Mouse (Mus musculus): ENCODE measurements around the gene Ugt1a8. TPM values are rescaled to one million over a fixed set of nuclear protein-coding genes. Genes with fewer than 3 reads are reported as not detected.
A peak's percentile ranks its signal among the peaks of the same experiment; 100 is the strongest.

Gene Ugt1a8
- total RNA-seq, 2 experiments from 2014 or later: not detected

DNA sequence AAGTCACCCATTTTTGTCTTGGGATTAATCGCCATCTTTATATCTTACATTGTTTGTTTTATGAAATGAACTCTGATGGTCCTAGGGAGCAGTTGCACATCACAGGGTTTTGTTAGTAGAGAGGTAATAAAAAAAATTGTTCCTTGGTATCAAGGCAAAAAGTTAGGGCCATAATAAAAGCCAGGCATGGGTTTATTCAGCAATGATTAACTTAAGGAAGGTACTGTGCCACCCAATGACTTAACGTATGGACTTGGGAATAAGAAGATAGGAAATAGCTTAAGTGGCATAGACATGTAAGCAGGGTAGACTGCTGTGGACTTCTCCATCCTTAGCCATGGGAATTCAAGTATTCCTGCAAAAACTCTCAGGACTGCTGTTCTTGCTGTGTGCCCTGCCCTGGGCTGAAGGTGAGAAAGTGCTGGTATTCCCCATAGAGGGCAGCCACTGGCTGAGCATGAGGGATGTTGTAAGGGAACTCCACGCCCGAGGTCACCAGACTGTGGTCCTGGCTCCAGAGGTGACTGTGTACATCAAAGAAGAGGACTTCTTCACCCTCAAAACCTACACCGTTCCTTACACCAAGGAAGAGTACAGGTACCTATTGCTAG lies 98.8 kb downstream of the Ugt1a8 start:
- no peak for DNase-seq (ENCODE audit: low spot score)

DNA sequence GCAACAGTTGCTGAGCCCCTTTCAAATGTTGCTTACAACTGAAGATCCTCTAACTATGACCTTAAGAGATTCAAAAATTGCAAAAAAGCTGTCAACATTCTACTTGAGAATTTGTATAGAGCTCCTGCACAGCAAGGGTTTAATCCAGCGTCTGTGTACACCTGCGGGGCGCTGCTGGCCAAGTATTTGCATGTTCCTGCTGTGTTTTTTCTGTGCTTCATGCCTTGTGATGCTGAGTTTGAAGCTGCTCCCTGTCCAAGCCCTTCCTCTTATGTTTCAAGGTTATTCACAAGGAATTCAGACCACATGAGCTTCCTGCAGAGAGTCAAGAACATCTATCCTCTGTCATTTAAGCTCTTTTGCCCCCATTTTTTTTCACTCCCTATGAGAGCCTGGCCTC lies 104.5 kb downstream of the Ugt1a8 start:
- DNase-seq (ENCODE audit: low spot score): no peak

GRCm38 (mm10) chr1:88195687-88196086 lies 108.1 kb downstream of the Ugt1a8 start:
- no peak for DNase-seq (ENCODE audit: low spot score)

DNA sequence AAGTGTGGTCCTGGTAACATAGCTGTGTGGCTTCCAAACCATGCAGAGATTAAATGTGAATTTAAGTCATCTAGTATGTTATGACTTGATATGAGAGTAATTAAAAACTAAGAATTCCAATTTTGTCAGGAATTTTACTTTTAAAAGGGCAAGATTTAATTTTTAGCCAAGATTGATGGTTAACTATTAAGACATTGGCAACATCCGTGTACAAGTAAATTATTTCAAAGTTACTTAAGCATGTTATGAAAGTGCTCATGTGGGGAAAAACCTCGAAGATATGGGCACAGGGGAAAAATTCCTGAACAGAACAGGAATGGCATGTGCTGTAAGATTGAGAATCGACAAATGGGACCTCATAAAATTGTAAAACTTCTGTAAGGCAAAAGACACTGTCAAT lies 109.8 kb downstream of the Ugt1a8 start:
- DNase-seq (ENCODE audit: low spot score): no peak

DNA sequence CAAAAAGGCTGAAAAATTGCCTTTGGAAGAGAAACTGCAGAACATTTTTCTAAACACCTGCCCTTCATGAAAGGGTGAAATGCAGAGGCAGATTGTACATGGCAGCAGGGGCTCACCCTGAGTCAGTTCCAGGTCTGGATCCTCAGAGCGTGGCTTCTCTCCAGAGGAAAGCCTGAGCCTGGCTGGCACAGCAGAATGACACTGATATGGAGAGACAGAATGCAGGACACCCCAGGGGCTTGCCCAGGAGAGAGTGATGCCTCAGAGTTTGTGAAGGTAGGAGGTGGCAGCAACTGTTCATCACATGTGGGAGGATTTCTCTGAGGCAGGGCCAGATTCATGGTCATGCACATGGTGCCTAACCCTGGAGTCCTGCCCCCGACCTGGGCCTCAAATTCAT lies 112.4 kb downstream of the Ugt1a8 start:
- DNase-seq (ENCODE audit: low spot score): no peak

- no peak for DNase-seq (ENCODE audit: low spot score)
These were observed 112.8 kb downstream of the Ugt1a8 start, which contains the start of gene Ugt1a2 for GRCm38 (mm10) chr1:88200456-88200855. TSS of gene Ugt1a2 (plus strand) at chr1:88200601.

DNA sequence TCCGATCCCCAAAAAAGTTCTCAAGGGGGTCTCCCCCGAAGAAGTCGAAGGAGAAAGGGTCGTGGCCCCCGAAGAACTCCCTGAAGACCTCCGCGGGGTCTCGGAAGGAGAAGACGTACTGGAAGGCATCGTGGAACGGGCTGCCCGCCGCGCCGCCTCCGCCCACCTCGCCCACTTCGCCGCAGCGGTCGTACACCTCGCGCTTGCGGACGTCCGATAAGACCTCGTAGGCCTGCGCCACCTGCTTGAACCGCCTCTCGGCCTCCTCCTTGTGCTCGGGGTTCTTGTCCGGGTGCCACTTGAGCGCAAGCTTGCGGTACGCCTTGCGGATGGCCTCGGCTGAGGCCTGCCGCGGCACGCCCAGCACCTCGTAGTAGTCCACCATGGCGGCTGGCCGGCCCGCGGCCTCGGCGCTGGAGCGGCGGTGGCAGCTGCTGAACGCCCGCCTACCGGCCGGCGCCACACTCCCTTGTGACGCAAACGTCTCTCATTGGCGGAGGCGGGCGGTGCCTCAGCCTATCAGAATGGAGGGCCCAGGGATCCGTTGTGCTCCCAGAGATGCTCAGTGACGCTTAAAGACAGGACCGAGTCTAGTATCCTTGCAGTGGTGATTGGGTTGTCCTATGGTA lies 117.8 kb downstream of the Ugt1a8 start, which contains the start of gene Dnajb3:
Gene Dnajb3, minus strand, starts transcription at position 489 of the 629 bp plus-strand sequence.
- DNase-seq (ENCODE audit: low spot score): no peak

- DNase-seq (ENCODE audit: low spot score): no peak
These were observed 119.3 kb downstream of the Ugt1a8 start for GRCm38 (mm10) chr1:88206843-88207479.

GRCm38 (mm10) chr1:88211812-88212211 lies 124.2 kb downstream of the Ugt1a8 start, which contains the start of gene Ugt1a1:
TSS of gene Ugt1a1 (plus strand) at chr1:88211959.
- no peak for DNase-seq (ENCODE audit: low spot score)

- DNase-seq (ENCODE audit: low spot score): peak; percentile 7
These were observed 124.9 kb downstream of the Ugt1a8 start for GRCm38 (mm10) chr1:88212341-88213045.

DNA sequence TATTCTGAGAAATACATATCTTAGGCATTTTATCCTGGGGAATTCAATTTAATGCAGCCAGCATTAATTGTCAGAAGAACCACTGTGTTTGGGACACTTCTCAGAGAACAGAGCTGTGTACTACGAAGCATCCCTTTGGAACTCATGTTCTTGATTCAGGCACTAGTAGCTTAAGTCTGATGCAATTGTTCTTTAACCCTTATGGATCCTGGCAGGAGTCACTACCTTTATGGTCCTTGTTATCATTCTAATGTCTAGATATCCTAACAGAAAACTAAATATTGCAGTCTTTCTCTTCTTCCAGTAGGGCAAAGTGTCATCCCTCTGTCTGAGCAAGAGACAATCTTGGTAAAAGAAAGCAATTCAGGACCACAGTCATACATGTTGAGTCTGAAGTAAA lies 125.4 kb downstream of the Ugt1a8 start:
- DNase-seq (ENCODE audit: low spot score): no peak

GRCm38 (mm10) chr1:88213766-88214461 lies 126.3 kb downstream of the Ugt1a8 start:
- DNase-seq (ENCODE audit: low spot score): peak; percentile 3

- peak; percentile 9 for DNase-seq (ENCODE audit: low spot score)
These were observed 126.9 kb downstream of the Ugt1a8 start for GRCm38 (mm10) chr1:88214462-88214952.

DNA sequence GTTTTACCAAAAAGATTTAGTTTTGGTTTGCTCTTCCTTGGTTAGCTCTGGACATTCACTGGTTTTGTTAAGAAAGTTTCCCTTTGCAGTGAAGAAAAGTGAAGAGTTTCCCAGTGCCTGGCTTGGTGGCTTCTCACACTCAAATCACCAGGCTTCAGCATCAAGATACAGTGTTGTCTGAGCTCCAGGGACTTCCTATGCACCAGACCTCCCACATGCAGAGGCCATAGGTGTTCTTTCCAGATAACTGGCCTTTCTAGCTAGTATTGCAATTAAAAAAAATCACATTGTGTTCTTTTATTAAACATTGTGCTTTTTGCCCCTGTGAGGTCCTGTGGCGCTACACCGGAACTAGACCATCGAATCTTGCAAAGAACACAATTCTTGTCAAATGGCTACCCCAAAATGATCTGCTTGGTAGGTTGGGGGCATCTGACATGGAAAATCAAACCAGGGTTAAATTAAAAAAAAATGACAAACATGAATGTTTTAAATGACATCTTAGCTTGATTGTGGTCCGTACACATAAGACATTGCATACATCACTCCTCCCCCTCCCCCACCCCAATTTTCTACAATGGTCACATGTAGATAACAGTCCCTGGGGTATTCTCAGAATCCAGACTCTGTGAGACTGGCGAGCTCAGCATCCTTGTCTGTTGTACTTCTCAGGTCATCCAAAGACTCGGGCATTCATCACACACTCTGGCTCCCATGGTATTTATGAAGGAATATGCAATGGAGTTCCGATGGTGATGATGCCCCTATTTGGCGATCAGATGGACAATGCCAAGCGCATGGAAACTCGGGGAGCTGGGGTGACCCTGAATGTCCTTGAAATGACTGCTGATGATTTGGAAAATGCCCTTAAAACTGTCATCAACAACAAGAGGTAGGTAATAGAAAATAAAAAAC lies 128.1 kb downstream of the Ugt1a8 start:
- peak; percentile 1 for DNase-seq (ENCODE audit: low spot score)

DNA sequence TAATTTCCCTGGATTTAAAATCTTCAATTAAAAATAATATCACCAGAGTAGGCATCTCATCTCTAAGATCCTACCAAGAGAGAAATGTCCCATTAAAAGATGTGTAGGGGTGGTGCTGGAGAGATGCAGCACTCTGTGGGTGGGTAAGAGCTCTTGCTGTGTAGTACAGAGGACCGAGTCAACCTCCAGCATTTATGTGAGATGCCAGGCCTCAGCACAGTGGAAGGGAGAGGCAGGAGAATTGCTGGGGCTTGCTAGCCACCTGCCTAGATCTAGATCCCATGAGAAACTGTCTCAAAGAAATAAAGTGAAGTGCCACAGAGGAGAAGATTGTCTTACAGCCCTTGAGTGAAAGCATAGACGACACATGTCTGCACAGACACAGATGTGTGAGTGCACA lies 128.9 kb downstream of the Ugt1a8 start:
- DNase-seq (ENCODE audit: low spot score): no peak

DNA sequence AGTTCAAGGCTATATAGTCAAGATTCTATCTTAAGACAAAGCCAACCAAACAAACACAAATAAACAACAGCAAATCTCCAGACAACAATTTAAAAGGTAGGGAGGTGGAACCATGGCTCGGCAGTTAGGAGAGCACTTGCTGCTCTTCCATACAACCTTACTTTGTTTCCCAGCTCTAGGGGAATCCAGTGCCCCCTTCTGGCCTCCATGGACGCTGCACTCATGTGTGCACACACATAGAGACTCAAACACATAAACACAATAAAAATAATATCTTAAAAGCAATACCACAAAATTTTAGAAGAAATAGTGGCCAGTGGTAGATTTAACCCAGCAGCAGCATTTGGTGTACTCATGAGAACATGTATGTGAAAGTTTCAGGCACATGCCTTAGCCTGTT lies 129.5 kb downstream of the Ugt1a8 start:
- no peak for DNase-seq (ENCODE audit: low spot score)

GRCm38 (mm10) chr1:88217576-88217975 lies 130.0 kb downstream of the Ugt1a8 start:
- peak; percentile 1 for DNase-seq (ENCODE audit: low spot score)

GRCm38 (mm10) chr1:88218051-88218450 lies 130.4 kb downstream of the Ugt1a8 start:
- DNase-seq (ENCODE audit: low spot score): peak; percentile 3

DNA sequence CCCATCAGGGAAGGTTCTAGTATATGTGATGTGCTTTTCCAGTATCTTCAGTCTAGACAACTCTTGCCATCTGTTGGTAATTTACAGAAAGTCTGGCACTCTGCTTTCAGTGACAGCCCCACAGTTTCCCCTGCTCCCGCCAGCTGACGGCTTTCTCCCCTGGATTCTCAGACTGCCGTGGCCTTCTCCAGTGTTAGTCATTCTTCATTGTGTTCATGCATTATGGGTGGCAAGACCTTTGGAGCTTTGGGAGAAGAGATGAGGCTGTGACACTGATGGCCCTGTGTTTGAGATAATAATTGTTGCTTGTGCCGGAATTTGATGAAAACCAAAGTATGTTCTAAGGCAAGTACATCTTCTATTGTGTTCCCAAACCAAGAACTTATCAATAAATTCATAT lies 131.0 kb downstream of the Ugt1a8 start:
- DNase-seq (ENCODE audit: low spot score): no peak

- DNase-seq (ENCODE audit: low spot score): peak; percentile 8
These were observed 131.4 kb downstream of the Ugt1a8 start for GRCm38 (mm10) chr1:88219054-88219453.
